Mouse (Mus musculus): Measurements from ENCODE around the gene Gm20388. TPM values are rescaled to one million over a fixed set of nuclear protein-coding genes. Genes with fewer than 3 reads are reported as not detected.

Gm20388 gene
- total RNA-seq, 1 experiment, result 27.0 TPM

- Histone ChIP-seq H3K4me1 (ENCODE audit: control insufficient read depth in 2 of 2, insufficient read depth in 2 of 2, low read length in 2 of 2, poor library complexity in 1 of 2) (no peaks in the 10 kb centered on the region), H3K36me3 (ENCODE audit: control insufficient read depth, insufficient read depth, low read length, poor library complexity, severe bottlenecking) (peaks cover 10% of the 10 kb centered on the region; the same call in 1 of the 2 replicates), H3K4me3 (ENCODE audit: insufficient read depth in 1 of 2, low read depth in 1 of 2, low read length in 2 of 2, poor library complexity in 1 of 2, severe bottlenecking in 1 of 2) (no peak overlapping the region), H3K27ac (ENCODE audit: insufficient read depth, low read depth, low read length, poor library complexity, severe bottlenecking) (no peak overlapping the region), H3K9me3 (ENCODE audit: control insufficient read depth, insufficient read depth, low read depth, low read length) (no peaks in the 10 kb centered on the region), H3K9ac (ENCODE audit: insufficient read depth, low read depth, low read length, poor library complexity, severe bottlenecking) (no peak overlapping the region)
- in situ Hi-C loops (cut with MboI; ENCODE audit: low sequenced_read_pairs in 2 of 2, unreplicated experiment in 2 of 2), result no loop called here
- no peak for DNase-seq (ENCODE audit: low read depth, low spot score)
- TF ChIP-seq ZNF384 (IDR thresholded peaks at IDR 0.05; ENCODE audit: low read depth, low read length), result no peak
- TF ChIP-seq ZC3H11A (IDR thresholded peaks at IDR 0.05; ENCODE audit: borderline replicate concordance, low read depth, low read length), result no peak
- TF ChIP-seq CHD2 (IDR thresholded peaks at IDR 0.05; ENCODE audit: low read depth, low read length), result no peak
- TF ChIP-seq MAFK (IDR thresholded peaks at IDR 0.05; ENCODE audit: insufficient read depth, low read depth, low read length), result no peak
- no peak for TF ChIP-seq HCFC1 (IDR thresholded peaks at IDR 0.05; ENCODE audit: borderline replicate concordance, insufficient read depth, low read length)
These were observed 4412.7 kb downstream of the Gm20388 start for GRCm38 (mm10) chr8:124323356-124323755.

- Histone ChIP-seq H3K4me3 (ENCODE audit: insufficient read depth in 1 of 2, low read depth in 1 of 2, low read length in 2 of 2, poor library complexity in 1 of 2, severe bottlenecking in 1 of 2) (no peak overlapping the region), H3K36me3 (ENCODE audit: control insufficient read depth, insufficient read depth, low read length, poor library complexity, severe bottlenecking) (peaks cover 15% of the 10 kb centered on the region; the same call in 1 of the 2 replicates), H3K9ac (ENCODE audit: insufficient read depth, low read depth, low read length, poor library complexity, severe bottlenecking) (no peak overlapping the region), H3K27ac (ENCODE audit: insufficient read depth, low read depth, low read length, poor library complexity, severe bottlenecking) (no peak overlapping the region), H3K9me3 (ENCODE audit: control insufficient read depth, insufficient read depth, low read depth, low read length) (no peaks in the 10 kb centered on the region), H3K4me1 (ENCODE audit: control insufficient read depth in 2 of 2, insufficient read depth in 2 of 2, low read length in 2 of 2, poor library complexity in 1 of 2) (0 out of 4 replicates have a peak, but pooled peaks cover 0 to 2% of the 10 kb centered on the region in 2 experiments)
- TF ChIP-seq ZNF384 (IDR thresholded peaks at IDR 0.05; ENCODE audit: low read depth, low read length) (no peak), ZC3H11A (IDR thresholded peaks at IDR 0.05; ENCODE audit: borderline replicate concordance, low read depth, low read length) (no peak), HCFC1 (IDR thresholded peaks at IDR 0.05; ENCODE audit: borderline replicate concordance, insufficient read depth, low read length) (no peak), MAFK (IDR thresholded peaks at IDR 0.05; ENCODE audit: insufficient read depth, low read depth, low read length) (no peak), CHD2 (IDR thresholded peaks at IDR 0.05; ENCODE audit: low read depth, low read length) (no peak)
- no peak for DNase-seq (ENCODE audit: low read depth, low spot score)
- in situ Hi-C loops (cut with MboI; ENCODE audit: low sequenced_read_pairs in 2 of 2, unreplicated experiment in 2 of 2), result no loop called here
These were observed 4417.6 kb downstream of the Gm20388 start for GRCm38 (mm10) chr8:124328259-124328658.

- no peak overlapping the region for H3K9ac ChIP-seq (ENCODE audit: insufficient read depth, low read depth, low read length, poor library complexity, severe bottlenecking)
- in situ Hi-C loops (cut with MboI; ENCODE audit: low sequenced_read_pairs in 2 of 2, unreplicated experiment in 2 of 2), result no loop called here
- 0 out of 4 replicates have a peak, but pooled peaks cover 0 to 2% of the 10 kb centered on the region in 2 experiments for H3K4me1 ChIP-seq (ENCODE audit: control insufficient read depth in 2 of 2, insufficient read depth in 2 of 2, low read length in 2 of 2, poor library complexity in 1 of 2)
- no peak for TF ChIP-seq MAFK (IDR thresholded peaks at IDR 0.05; ENCODE audit: insufficient read depth, low read depth, low read length)
- TF ChIP-seq ZNF384 (IDR thresholded peaks at IDR 0.05; ENCODE audit: low read depth, low read length), result no peak
- no peak for TF ChIP-seq ZC3H11A (IDR thresholded peaks at IDR 0.05; ENCODE audit: borderline replicate concordance, low read depth, low read length)
- no peak for TF ChIP-seq CHD2 (IDR thresholded peaks at IDR 0.05; ENCODE audit: low read depth, low read length)
- no peak for TF ChIP-seq HCFC1 (IDR thresholded peaks at IDR 0.05; ENCODE audit: borderline replicate concordance, insufficient read depth, low read length)
- H3K36me3 ChIP-seq (ENCODE audit: control insufficient read depth, insufficient read depth, low read length, poor library complexity, severe bottlenecking), result peaks cover 22% of the 10 kb centered on the region; the same call in 1 of the 2 replicates
- no peak for DNase-seq (ENCODE audit: low read depth, low spot score)
- no peaks in the 10 kb centered on the region for H3K9me3 ChIP-seq (ENCODE audit: control insufficient read depth, insufficient read depth, low read depth, low read length)
- H3K27ac ChIP-seq (ENCODE audit: insufficient read depth, low read depth, low read length, poor library complexity, severe bottlenecking), result no peak overlapping the region
- H3K4me3 ChIP-seq (ENCODE audit: insufficient read depth in 1 of 2, low read depth in 1 of 2, low read length in 2 of 2, poor library complexity in 1 of 2, severe bottlenecking in 1 of 2), result no peak overlapping the region
These were observed 4419.0 kb downstream of the Gm20388 start for GRCm38 (mm10) chr8:124329690-124330089.

GRCm38 (mm10) chr8:124330433-124330832, 4419.8 kb downstream of the Gm20388 start:
- no peak for DNase-seq (ENCODE audit: low read depth, low spot score)

More at GRCm38 (mm10) chr8:124330433-124330832, 4419.8 kb downstream of the Gm20388 start:
- Histone ChIP-seq H3K9me3 (ENCODE audit: control insufficient read depth, insufficient read depth, low read depth, low read length) (no peaks in the 10 kb centered on the region), H3K4me3 (ENCODE audit: insufficient read depth in 1 of 2, low read depth in 1 of 2, low read length in 2 of 2, poor library complexity in 1 of 2, severe bottlenecking in 1 of 2) (no peak overlapping the region), H3K4me1 (ENCODE audit: control insufficient read depth in 2 of 2, insufficient read depth in 2 of 2, low read length in 2 of 2, poor library complexity in 1 of 2) (0 out of 4 replicates have a peak, but pooled peaks cover 0 to 2% of the 10 kb centered on the region in 2 experiments), H3K36me3 (ENCODE audit: control insufficient read depth, insufficient read depth, low read length, poor library complexity, severe bottlenecking) (peaks cover 22% of the 10 kb centered on the region; the same call in 1 of the 2 replicates), H3K27ac (ENCODE audit: insufficient read depth, low read depth, low read length, poor library complexity, severe bottlenecking) (no peak overlapping the region), H3K9ac (ENCODE audit: insufficient read depth, low read depth, low read length, poor library complexity, severe bottlenecking) (no peak overlapping the region)
- in situ Hi-C loops (cut with MboI; ENCODE audit: low sequenced_read_pairs in 2 of 2, unreplicated experiment in 2 of 2), result no loop called here
- TF ChIP-seq MAFK (IDR thresholded peaks at IDR 0.05; ENCODE audit: insufficient read depth, low read depth, low read length), result no peak
- TF ChIP-seq CHD2 (IDR thresholded peaks at IDR 0.05; ENCODE audit: low read depth, low read length), result no peak
- no peak for TF ChIP-seq HCFC1 (IDR thresholded peaks at IDR 0.05; ENCODE audit: borderline replicate concordance, insufficient read depth, low read length)
- no peak for TF ChIP-seq ZC3H11A (IDR thresholded peaks at IDR 0.05; ENCODE audit: borderline replicate concordance, low read depth, low read length)
- no peak for TF ChIP-seq ZNF384 (IDR thresholded peaks at IDR 0.05; ENCODE audit: low read depth, low read length)
